Mouse (Mus musculus): ENCODE measurements around the gene Serpina5. TPM values are rescaled to one million over a fixed set of nuclear protein-coding genes. Genes with fewer than 3 reads are reported as not detected.

Serpina5 gene
- total RNA-seq, 4 experiments from 2014 or later, result not detected

DNA sequence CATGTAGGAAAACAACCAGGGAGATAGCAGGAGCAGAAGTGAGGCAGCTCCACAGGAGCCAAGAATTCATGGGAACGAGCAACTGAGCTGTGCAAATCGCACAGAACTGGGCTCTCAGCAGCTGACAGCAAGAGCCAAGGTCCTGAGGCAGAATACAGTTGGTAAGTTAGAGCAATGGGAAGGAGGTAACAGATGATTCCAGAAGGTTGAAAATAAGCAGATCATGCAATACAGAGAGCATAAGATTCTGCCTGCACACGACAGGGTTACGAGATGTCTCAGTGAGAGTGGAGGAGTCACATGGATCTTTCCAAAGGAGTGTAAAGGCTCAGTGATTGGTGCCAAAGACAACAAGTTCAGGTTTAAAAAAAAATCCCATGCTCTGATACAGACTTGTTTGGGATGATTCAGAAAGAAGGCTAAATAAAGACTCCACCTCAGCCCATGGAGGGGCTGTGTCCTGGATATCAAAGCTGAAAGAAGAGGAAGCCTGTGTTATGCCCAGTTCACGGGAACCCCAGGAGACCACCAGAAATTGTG lies 24.2 kb downstream of the Serpina5 start:
- DNase-seq (ENCODE audit: low spot score in 2 of 2), result no peak

DNA sequence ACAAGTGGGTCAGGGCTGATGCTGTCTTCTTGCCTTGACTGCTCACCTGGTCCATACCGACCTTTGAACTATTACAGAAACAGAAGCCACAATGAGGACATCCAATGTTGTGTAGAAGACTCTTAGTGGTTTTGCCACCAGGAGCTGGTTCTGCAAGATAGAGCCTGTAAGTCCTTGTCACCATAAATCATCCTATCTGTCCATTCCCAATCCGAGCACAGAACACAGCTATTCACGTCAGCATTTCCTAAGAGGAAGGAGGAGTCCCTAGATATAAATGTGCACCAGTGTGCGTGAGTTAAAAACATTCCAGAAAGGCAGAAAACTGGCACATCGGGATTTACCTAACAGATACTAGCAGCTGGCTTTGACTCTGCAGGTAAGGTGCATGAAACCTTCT lies 26.8 kb downstream of the Serpina5 start, which contains the start of gene Serpina3b:
Gene Serpina3b (plus strand): TSS at position 301 of the 400 bp plus-strand sequence.
- no peak for DNase-seq (ENCODE audit: low spot score in 2 of 2)

DNA sequence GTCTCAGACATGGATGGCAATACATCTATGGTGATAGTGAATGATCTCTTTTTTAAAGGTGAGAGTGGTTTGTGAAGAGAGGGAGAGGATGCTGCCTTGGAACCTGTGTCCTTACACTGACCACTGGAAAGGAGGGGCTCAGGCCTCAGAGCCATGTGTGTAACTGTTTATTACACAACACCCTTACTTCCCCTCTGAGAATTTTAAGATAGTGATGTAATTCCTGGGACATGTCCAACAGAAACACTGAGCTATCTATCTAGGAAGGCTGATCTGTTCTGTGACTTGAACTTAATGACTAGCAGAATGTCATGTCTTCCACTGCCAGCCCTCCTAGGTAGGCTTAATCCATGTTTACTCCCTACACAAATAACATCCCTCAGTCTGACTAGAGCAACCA lies 30.1 kb downstream of the Serpina5 start:
- DNase-seq (ENCODE audit: low spot score in 2 of 2), result no peak

DNA sequence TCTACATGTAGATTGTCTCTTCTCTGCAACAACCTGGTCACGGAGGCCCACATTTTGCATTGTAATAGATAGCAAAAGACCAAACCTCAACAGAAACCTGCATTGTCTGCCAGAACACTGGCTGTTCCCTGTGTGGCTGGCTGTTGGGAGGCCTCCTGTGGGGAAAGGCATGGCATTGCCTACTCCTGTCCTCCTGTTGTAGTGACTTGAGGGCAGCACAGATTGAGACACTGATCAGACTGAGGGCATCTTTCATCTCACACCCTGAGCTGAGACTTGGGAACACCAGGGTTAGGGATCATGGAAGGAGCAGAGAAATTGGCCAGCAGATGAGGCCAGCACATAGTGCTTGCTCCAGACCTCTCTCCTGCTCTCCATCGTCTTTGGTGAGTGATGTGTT lies 37.3 kb downstream of the Serpina5 start:
- DNase-seq (ENCODE audit: low spot score in 2 of 2), result no peak

DNA sequence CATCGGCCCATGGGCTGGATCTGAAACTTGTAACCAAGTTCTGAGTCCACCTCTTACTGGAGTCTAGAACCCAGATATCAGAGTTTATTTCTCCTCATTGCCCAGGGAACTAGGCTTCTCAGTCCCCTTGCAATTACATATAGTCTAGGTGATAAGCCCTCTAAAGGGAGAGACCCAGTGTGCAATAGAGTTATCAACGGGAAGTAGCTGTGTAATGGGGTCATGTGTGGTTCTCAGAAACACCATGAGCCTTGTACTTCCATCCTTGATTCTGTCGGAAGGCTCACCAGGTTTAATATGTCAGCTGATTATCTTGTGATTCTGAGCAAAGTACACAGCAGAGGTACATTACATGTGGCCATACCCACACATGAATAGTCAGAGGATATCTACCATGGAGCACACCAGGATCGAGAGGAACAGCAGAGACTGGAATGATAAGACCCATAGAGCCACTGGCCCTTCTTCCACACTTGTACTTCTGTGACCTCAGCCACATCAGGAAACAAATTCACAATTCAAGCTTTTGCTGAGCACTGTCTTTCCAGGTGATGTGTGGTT lies 39.7 kb downstream of the Serpina5 start:
- no peak for DNase-seq (ENCODE audit: low spot score in 2 of 2)

DNA sequence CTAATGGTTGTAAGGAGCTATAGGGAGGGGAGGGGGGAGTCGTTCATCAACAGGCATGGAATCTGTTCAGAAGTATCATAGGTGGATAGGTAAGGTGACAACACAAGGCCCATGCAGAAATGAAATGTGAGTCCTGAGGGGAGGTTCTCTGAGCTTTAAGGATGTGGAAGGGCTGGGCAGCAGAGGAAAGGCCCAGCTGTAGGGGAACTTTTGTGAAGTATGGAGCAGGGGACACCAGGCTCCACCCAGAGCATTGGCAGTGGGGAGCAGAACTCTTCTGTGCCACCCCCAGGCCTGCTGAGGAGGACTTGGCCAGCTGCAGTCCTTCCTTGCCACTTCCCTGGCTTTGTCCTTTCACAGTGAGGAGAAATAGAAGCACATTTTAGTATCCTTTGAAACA lies 40.6 kb downstream of the Serpina5 start:
- no peak for DNase-seq (ENCODE audit: low spot score in 2 of 2)

DNA sequence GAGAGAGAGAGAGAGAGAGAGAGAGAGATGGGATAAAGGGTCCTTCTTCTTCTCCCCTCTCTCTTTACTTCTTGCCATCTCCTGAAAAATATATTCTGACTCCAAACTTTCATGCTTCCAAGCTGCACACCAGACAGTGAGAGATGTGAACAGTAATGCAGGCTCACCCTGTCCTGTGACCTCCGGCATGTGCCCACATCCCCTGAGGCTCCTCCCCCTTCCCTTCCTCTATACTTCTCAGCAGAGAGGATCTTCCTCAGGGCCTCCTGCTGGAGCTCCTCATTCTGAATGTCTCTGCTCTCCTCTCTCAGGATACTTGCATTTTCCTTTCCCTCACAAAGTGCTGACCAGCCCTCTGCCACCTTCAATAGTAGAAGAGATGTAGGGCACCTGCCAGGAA lies 41.5 kb downstream of the Serpina5 start:
- DNase-seq (ENCODE audit: low spot score in 2 of 2), result no peak

DNA sequence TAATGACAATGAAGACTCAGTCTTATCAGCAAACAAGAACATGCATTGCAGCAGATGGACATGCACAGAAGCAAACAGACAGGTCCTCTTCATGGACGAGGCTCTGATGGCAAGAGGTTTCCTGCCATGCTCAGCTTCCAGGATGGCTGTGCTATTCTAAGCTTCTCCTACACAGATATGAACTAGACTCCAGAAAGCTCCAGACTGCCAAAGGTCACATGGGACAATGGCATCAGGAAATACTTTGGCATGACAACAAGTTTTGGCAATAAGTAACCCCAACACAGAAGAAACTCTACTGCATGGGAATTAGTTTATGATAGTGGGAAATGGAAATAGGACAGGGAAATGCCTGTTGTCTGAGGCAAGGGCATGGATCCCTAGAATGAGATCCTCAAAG lies 42.4 kb downstream of the Serpina5 start:
- no peak for DNase-seq (ENCODE audit: low spot score in 2 of 2)

DNA sequence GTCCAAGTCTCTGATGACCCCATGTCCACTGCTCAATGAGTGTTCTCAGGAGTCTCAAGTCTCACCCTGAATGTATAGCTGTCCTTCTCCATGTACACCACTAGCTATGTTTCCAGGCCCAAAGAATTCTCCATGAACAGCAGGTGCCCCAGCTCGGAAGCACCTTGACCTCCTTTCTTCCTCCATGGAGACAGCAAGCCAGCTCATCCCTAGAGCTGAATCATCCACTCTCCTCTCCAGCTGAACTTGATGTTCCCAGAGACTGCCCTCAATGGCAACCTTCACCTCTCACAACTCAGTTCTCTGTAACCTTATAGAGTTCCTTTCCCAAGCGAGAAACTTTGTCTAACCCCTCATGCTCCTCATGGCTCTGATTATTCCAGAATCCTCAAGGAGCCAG lies 44.7 kb downstream of the Serpina5 start:
- DNase-seq (ENCODE audit: low spot score in 2 of 2), result no peak

DNA sequence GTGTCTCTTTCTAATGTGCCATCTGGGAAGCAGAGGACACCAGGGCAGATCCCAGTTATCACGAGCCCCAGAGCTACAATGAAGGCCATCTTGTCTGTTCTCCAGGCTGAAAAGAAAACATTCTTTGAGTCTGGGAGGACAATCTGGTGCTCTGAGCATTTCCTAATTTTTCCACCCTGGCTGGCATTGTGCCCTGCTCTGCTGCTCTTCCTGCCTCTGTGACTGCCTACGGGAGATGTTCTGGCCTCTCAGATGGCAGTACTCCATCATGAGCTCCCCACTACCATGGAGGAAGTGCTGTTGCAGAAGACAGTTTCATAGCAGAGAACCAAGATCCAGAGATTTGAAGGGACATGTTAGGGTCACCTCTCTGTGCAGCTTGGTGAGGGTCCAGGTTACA lies 51.1 kb downstream of the Serpina5 start:
- no peak for DNase-seq (ENCODE audit: low spot score in 2 of 2)

DNA sequence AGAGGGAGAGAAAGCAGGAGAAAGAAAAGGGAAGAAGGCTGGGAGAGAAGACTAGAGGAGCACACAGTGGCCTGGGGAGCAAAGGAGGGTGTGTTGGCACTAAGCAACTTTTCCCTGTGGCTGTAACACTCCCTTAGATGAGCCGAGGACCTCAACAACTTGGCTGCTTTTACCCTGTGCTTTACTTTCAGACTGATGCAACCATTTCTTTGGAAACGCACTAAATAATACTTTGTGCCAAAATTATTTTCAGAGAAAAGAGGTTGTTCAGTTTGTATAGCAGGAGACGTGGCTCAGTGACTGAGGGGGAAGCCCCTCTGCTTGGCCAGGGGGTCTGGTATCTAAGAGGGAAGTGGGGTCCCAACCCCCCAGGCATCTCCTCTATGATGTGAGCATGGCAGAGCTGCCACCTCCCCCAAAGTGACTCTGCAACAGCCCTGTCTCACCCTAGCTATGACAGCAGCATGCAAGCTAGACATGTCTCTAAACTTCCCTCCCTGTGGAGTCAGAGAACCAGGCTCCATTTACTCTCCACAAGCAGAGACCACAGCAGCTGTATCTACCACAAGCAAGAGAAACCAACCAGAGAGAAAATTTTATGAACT lies 52.2 kb downstream of the Serpina5 start:
- no peak for DNase-seq (ENCODE audit: low spot score in 2 of 2)

DNA sequence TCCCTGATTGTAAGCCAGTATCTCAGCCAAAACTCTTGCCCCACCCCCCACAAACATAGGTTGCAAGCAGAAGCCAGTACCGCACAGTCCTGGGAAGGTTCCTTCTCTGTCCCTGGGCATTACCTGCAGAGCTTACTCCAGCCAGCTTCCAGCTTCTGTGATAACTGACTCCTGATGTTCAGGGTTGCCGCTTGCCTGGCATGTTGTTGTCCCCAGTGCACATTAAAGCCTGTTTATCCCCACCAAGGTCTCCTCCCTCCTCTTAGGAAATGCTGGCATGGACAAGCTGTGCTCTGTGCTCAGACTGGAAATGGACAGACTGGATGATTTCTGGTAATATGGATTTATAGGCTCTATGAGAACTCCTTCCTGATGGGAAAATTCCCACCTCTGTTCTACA lies 52.7 kb downstream of the Serpina5 start, which contains the start of gene Serpina3c:
Gene Serpina3c (minus strand): TSS at position 215 of the 400 bp plus-strand sequence.
- no peak for DNase-seq (ENCODE audit: low spot score in 2 of 2)

Other genes with a start within 250 kb of the Serpina5 start
- under 1 TPM in 1 of 4 experiments, not detected in 3; 0.46 TPM for gene Serpina1a, start 237.6 kb upstream of the Serpina5 start, total RNA-seq (2022)
- gene Serpina1c, start 196.2 kb upstream of the Serpina5 start, total RNA-seq (2022), result not detected
- gene Serpina1e, start 142.1 kb upstream of the Serpina5 start, total RNA-seq (2022), result not detected
- gene Serpina11, start 111.2 kb upstream of the Serpina5 start, total RNA-seq (2022), result under 1 TPM in 1 of 4 experiments, not detected in 3; 0.26 TPM
- gene Serpina9, start 87.4 kb upstream of the Serpina5 start, total RNA-seq (2022), result 10 to 100 TPM; 14.6 to 17.7 (median 15.5) TPM
- not detected for gene Serpina12, start 56.7 kb upstream of the Serpina5 start, total RNA-seq (2022)
- gene Serpina3a, start 11.6 kb downstream of the Serpina5 start, total RNA-seq (2022), result not detected
- gene Serpina3b, start 26.9 kb downstream of the Serpina5 start, total RNA-seq (2022), result not detected
- not detected for gene Serpina3c, start 52.8 kb downstream of the Serpina5 start, total RNA-seq (2022)
- not detected for gene Serpina3f, start 113.4 kb downstream of the Serpina5 start, total RNA-seq (2022)
- gene Serpina3g, start 135.1 kb downstream of the Serpina5 start, total RNA-seq (2022), result under 1 TPM in 3 of 4 experiments, not detected in 1; 0.43 to 0.72 (median 0.63) TPM
- gene Serpina3i, start 162.0 kb downstream of the Serpina5 start, total RNA-seq (2022), result under 1 TPM in 2 of 4 experiments, not detected in 2; 0.35 to 0.53 TPM
- not detected for gene Serpina3j, start 213.4 kb downstream of the Serpina5 start, total RNA-seq (2022)
- not detected for gene Serpina3k, start 237.4 kb downstream of the Serpina5 start, total RNA-seq (2022)
- under 1 TPM in 3 of 4 experiments, not detected in 1; 0.32 to 1.00 (median 0.42) TPM for gene Serpina3m, start 237.4 kb downstream of the Serpina5 start, total RNA-seq (2022)